Mouse (Mus musculus) heart, adult 2 months (tissue): ENCODE measurements around the gene C2cd4a.

Experiments
- CTCF ChIP-seq: fragments of 200-600 bp; IDR thresholded peaks from 2 replicates; pipeline ENCODE4 v1.8.1; 2022; ENCODE audit warnings: antibody characterized with exemption, mild to moderate bottlenecking, moderate library complexity
- POLR2A ChIP-seq: fragments of 200-500 bp; IDR thresholded peaks from 2 replicates; pipeline ENCODE4 v1.6.1; 2011; ENCODE audit warnings: mild to moderate bottlenecking, low read depth, low read length, control low read depth; ENCODE audit not compliant: insufficient read depth

GRCm38 (mm10) chr9:67794216-67794615 lies 37.9 kb downstream of the C2cd4a start:
- TF ChIP-seq CTCF, result no peak
- no peak for TF ChIP-seq POLR2A
